Mouse (Mus musculus) frontal cortex, postnatal 14 days (tissue): ENCODE data around the gene Gm21258.
"Not testable (repeated sequence)": the region's sequence is repeated elsewhere in the genome, so short reads cannot be mapped to it uniquely, and the experiment has no call there.

ENCODE experiments used
- DNase-seq, 2 experiments: peaks; one replicate each; pipeline ENCODE4 v3.0.0; 2022; ENCODE audit warnings: low spot score in 2 of 2

The Gm21258 gene

GRCm38 (mm10) chrY:52779740-52780139, at the start of gene Gm21258:
Gm21258 (plus strand) TSS chrY:52780040.
- not testable (repeated sequence) for DNase-seq
